Mouse (Mus musculus) testis, adult 2 months (tissue): ENCODE data around the gene Ggt6. TPM values are rescaled to one million over a fixed set of nuclear protein-coding genes. Genes with fewer than 3 reads are reported as not detected.

Source experiments
- H3K27ac ChIP-seq: fragments of 200-500 bp; 2 replicates; pipeline ENCODE4 v1.5.1; 2012; ENCODE audit warnings: low read depth, low read length; ENCODE audit not compliant: control insufficient read depth, insufficient read depth
- H3K27me3 ChIP-seq: fragments of 200-500 bp; 2 replicates; pipeline ENCODE4 v1.6.1; 2012; ENCODE audit warnings: mild to moderate bottlenecking, low read length, moderate library complexity; ENCODE audit not compliant: control insufficient read depth, insufficient read depth
- H3K36me3 ChIP-seq: fragments of 200-500 bp; 2 replicates; pipeline ENCODE4 v1.6.1; 2012; ENCODE audit warnings: mild to moderate bottlenecking, low read length; ENCODE audit not compliant: control insufficient read depth, insufficient read depth
- H3K4me1 ChIP-seq: fragments of 200-500 bp; 2 replicates; pipeline ENCODE4 v1.6.1; 2012; ENCODE audit warnings: low read length; ENCODE audit not compliant: control insufficient read depth, insufficient read depth
- H3K4me3 ChIP-seq: fragments of 200-500 bp; 2 replicates; pipeline ENCODE4 v1.5.1; 2012; ENCODE audit warnings: low read depth, mild to moderate bottlenecking, low read length, moderate library complexity, mixed read lengths; ENCODE audit not compliant: control insufficient read depth
- CTCF ChIP-seq: fragments of 200-500 bp; IDR thresholded peaks from 2 replicates; pipeline ENCODE4 v1.5.1; 2012; ENCODE audit warnings: low read depth, mild to moderate bottlenecking, inconsistent platforms, low read length, moderate library complexity; ENCODE audit not compliant: control insufficient read depth, insufficient read depth, insufficient replicate concordance
- POLR2A ChIP-seq: fragments of 200-500 bp; IDR thresholded peaks from 2 replicates; pipeline ENCODE4 v1.6.1; 2012; ENCODE audit warnings: low read depth, mild to moderate bottlenecking, inconsistent platforms, low read length, moderate library complexity; ENCODE audit not compliant: control insufficient read depth
- polyA plus RNA-seq: library from polyadenylated mRNA; depleted of rRNA; stranded (reverse); fragments of >200 nt; gene quantifications from 2 replicates; pipeline ENCODE4 v1.2.3, GENCODE M21; 2012

The Ggt6 gene
- polyA plus RNA-seq, 1 experiment: 0.10 TPM

DNA sequence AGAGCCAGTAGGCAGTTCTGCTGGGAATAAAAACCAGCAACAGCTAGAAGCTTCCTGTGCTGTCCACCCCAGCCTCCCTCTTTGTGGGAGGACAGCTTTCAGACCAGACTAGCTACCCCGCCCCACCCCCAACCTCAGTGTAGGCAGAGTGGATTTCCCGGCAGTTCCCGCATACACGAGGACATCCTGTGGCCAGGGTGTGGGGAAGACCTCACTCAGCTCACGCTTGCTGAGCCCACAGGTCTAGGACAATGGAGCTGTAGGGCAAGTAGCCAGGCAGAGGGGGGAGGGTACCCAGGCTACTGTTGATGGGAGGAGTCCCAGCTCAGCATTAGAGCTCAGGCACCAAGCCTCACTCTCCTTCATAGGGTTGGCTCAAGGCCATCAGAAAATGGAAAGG, 33.9 kb downstream of the Ggt6 start:
- H3K27ac ChIP-seq: no peak overlapping the region
- H3K27me3 ChIP-seq: no peaks in the 10 kb centered on the region
- no peaks in the 10 kb centered on the region for H3K4me1 ChIP-seq
- H3K4me3 ChIP-seq: no peak overlapping the region
- H3K36me3 ChIP-seq: no peaks in the 10 kb centered on the region
- TF ChIP-seq CTCF: no peak
- TF ChIP-seq POLR2A: no peak

DNA sequence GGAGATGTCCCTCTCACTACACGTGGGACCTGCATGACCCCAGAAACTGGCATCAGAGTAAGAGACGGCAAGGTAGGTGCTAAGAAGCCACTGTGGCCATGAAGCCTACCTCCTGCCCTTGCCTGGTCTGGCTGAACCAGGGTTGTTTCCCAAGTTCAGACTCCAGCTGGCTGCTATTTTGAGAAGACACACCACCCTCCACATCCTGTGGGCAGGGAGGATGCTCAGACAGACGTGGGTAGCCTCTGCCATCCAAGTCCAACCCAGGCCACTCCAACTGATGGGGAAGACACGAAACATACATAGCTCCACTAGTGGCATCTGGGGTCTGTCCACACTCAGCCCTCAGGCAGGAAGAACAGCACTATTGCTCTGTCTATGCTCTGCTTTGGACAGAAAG, 34.7 kb downstream of the Ggt6 start:
- H3K27ac ChIP-seq: no peak overlapping the region
- H3K4me3 ChIP-seq: no peak overlapping the region
- TF ChIP-seq CTCF (no peak), POLR2A (no peak)
- H3K36me3 ChIP-seq: no peaks in the 10 kb centered on the region
- no peaks in the 10 kb centered on the region for H3K27me3 ChIP-seq
- H3K4me1 ChIP-seq: no peaks in the 10 kb centered on the region

DNA sequence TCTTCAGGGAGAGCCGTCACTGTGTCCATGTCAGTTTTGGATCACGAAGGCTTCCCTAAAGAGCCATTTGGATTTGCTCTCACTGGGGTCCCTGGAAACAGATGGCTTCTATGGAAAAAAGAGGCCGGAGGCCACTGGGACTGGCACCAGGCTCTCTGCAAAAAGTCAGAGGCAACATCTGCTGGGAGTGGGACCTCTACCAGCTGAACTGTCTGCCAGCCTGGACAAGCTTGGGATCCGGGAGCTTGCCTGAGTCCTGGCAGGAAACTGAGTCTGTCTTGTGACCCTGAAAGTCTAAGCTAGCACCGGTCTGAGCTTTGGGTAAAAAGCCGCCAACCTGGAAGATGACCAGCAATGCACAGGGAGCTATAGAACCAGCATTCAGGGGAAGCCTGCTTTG, 36.1 kb downstream of the Ggt6 start:
- Histone ChIP-seq H3K27me3 (no peaks in the 10 kb centered on the region), H3K36me3 (no peaks in the 10 kb centered on the region), H3K4me1 (no peaks in the 10 kb centered on the region), H3K27ac (no peak overlapping the region), H3K4me3 (no peak overlapping the region)
- no peak for TF ChIP-seq POLR2A
- no peak for TF ChIP-seq CTCF

DNA sequence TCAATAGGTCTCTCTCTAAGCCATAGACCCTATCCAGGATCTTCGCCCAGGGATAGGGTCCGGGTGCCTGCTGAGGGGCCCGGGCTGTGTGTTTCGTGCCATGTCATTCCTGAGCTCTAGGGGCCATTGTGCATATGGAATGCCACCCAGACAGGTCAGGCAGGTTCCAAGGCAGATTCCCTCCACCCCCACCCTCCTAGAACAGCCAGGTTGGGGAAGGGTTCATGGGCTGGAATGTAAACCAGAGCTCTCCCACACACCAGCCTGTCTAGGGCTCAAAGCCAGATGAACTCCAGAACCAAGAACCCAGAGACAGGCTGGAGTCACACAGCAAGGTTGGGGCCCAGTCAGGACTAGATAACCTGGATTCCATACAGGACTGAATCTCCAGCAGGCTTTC, 38.2 kb downstream of the Ggt6 start:
- H3K27ac ChIP-seq: no peak overlapping the region
- H3K27me3 ChIP-seq: no peaks in the 10 kb centered on the region
- no peak overlapping the region for H3K4me3 ChIP-seq
- TF ChIP-seq POLR2A (no peak), CTCF (no peak)
- H3K4me1 ChIP-seq: no peaks in the 10 kb centered on the region
- no peaks in the 10 kb centered on the region for H3K36me3 ChIP-seq

DNA sequence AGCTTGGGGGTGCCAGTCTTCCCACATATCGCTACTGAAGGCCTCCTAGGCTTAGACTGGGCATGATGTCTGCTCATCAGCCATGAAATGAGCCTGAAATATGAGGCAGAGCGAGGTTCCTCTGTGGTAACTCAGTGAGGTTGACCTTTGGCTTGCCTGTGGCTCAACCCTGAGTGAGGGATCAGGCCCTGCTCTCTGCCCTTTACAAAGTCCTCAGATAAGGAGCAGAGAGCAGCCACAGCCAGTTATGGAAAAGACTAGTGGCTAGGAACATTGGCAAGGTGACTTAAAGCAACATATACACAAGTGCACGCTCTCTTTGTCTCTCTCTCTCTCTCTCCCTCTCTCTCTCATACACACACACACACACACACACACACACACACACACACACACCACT, 39.6 kb downstream of the Ggt6 start:
- Histone ChIP-seq H3K4me1 (no peaks in the 10 kb centered on the region), H3K27ac (no peak overlapping the region), H3K27me3 (no peaks in the 10 kb centered on the region), H3K36me3 (no peaks in the 10 kb centered on the region), H3K4me3 (no peak overlapping the region)
- no peak for TF ChIP-seq POLR2A
- TF ChIP-seq CTCF: no peak

DNA sequence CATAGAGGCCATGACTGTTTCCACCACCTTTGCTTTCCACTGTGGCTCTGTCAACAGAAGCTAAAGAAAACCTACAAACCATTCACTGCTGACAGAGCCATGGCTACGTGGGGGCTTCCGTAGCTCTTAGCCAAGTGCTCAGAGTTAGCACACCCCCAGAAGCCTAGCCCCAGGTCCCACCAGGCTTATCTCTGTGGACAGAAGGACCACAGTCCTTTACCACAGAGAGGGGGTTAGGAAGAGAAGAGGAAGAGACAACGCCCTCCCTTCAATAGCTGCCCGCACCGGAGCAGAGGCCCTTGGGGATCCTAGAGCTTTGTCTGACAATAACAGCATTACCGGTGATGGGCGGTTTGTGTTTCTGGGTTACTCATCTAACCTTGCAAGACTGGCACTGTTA, 40.1 kb downstream of the Ggt6 start:
- Histone ChIP-seq H3K36me3 (no peaks in the 10 kb centered on the region), H3K4me3 (no peak overlapping the region), H3K27me3 (no peaks in the 10 kb centered on the region), H3K27ac (no peak overlapping the region), H3K4me1 (no peaks in the 10 kb centered on the region)
- TF ChIP-seq POLR2A: no peak
- TF ChIP-seq CTCF: no peak

DNA sequence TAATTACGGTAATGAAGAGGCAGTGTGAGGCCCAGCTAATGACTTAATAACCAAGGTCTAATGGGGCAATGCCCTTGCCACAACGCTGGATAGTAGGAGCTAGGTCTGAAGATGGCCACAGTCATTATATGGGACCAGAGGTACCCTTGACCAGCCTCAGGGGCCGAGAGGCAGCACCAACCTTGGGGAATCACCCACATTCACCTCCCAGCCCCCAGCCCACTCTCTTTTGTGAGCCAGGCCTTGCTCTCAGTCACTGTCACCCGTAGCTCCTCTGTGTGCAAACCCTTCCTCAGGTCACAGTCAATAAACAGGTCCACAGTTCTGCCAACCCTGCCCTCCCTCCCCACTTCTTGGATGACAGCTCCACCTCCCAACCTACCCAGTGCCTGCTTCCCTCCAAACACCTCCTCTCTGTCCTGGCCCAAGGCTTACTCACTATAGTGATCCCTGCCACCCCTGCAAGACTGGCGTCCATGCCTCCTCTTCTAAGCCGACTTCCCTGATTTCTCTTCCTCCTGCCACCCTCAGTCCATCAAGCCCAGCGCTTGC, 40.8 kb downstream of the Ggt6 start:
- Histone ChIP-seq H3K4me1 (no peaks in the 10 kb centered on the region), H3K4me3 (no peak overlapping the region), H3K36me3 (no peaks in the 10 kb centered on the region), H3K27ac (no peak overlapping the region), H3K27me3 (no peaks in the 10 kb centered on the region)
- TF ChIP-seq POLR2A (no peak), CTCF (no peak)

DNA sequence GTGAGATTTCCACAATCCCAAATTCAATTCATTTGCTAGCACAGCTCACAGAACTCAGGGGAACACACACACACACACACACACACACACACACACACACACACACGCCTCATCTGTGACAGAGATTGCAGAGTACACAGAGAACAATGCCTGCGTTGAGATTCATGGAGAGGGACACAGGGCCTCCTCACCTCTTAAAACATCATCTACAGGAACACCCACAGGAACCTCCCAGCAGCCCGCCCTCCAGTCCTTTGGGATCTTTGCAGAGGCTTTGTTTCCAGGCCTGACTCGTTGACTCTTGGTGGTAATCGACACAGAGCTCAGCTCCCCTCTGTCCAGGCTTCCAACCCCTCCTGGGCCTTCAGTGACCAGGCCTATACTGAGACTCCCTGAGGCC, 41.9 kb downstream of the Ggt6 start:
- H3K4me3 ChIP-seq: no peak overlapping the region
- TF ChIP-seq POLR2A (no peak), CTCF (no peak)
- H3K4me1 ChIP-seq: no peaks in the 10 kb centered on the region
- no peak overlapping the region for H3K27ac ChIP-seq
- H3K36me3 ChIP-seq: no peaks in the 10 kb centered on the region
- no peaks in the 10 kb centered on the region for H3K27me3 ChIP-seq
